In the genomic region with DNA sequence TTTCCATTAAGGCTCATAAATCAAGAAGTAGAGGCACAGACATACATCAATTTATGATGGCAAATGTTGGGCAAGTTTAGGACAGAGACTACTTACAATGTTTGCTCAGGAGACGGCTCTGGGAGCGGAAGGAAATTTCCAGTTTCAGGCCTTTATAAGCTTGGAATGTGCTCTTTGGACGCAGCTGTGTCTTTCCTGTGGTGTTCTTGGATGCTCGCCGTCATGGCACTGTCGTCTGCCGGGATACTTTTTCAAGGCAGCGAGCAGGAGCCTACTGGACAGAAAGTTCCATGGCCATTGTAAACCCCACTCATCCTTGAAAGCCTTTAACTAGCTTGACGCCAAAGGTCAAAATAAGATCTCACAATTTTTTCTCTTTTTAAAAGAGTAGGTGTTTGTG, we compare ENCODE assay signal across 13 mouse cellular contexts. TPM values are rescaled to one million over a fixed set of nuclear protein-coding genes. Genes with fewer than 3 reads are reported as not detected.
A peak's percentile ranks its signal among the peaks of the same experiment; 100 is the strongest.
DNase-seq lines count a peak whose midpoint lies in the region.
"Had no signal": no experiment of that assay in that cellular context is flagged by ENCODE, and none has a peak within 500 bp of the region (broad histone marks: within the 10 kb centered on the region; RNA-seq: fewer than 3 reads in every experiment).

No protein-coding gene starts in this region.

- intact Hi-C loops in left cerebral cortex, postnatal 4 days (cut with DNase I): no loop called here

- peak; percentile 26 to 57 for DNase-seq in adrenal gland, adult (ENCODE audit: inconsistent age in 2 of 2, low spot score in 1 of 2)
- DNase-seq in adrenal gland, adult 18-20 months (ENCODE audit: low spot score in 2 of 2): no peak
- DNase-seq in cerebellum, postnatal 10 days: peak; percentile 49 to 66
- DNase-seq in cerebellum, adult 11-12 months: no peak
- peak; percentile 23 for DNase-seq in kidney, adult 9 months
- no peak for DNase-seq in kidney, postnatal 10 days
- peak; percentile 27 for DNase-seq in left cerebral cortex, postnatal 4 days
- no peak for DNase-seq in left cerebral cortex, adult 9 months (ENCODE audit: low spot score in 2 of 2)
- DNase-seq: B cell, adult 2 months; cerebellum, adult 9-10 months; forebrain, postnatal 0 days; gastrocnemius, postnatal 14 days; heart, postnatal 36 days had no signal

RNA-seq across cellular contexts. Expression of a gene that starts 31.4 kb away (rescaled TPM):
- total RNA-seq in adrenal gland, adult 18-20 months (2021): 10 to 100 TPM; 10.6 to 30.0 TPM
- 10 to 100 TPM; 53.2 to 63.3 TPM for total RNA-seq in left cerebral cortex, postnatal 4 days (2021)

Comparison
In these comparisons a context has a peak if more than half of its experiments do, and no peak if none do; other contexts are left out.
1. DNase-seq: peak in adrenal gland, adult (2 of 2), cerebellum, postnatal 10 days (2 of 2), kidney, adult 9 months (single experiment) and left cerebral cortex, postnatal 4 days (single experiment); none in adrenal gland, adult 18-20 months (0 of 2), cerebellum, adult 11-12 months (single experiment), kidney, postnatal 10 days (single experiment) and left cerebral cortex, adult 9 months (0 of 2).